Mouse (Mus musculus): ENCODE results near the gene Wnt3. TPM values are rescaled to one million over a fixed set of nuclear protein-coding genes. Genes with fewer than 3 reads are reported as not detected.

Gene Wnt3
- total and polyA plus RNA-seq, 3 experiments: 0.11 TPM; not detected in 2

GRCm38 (mm10) chr11:103852590-103853283, 78.8 kb downstream of the Wnt3 start:
- Histone ChIP-seq H3K4me1 (ENCODE audit: insufficient read depth, low read depth, low read length) (peaks cover 16% of the 10 kb centered on the region), H3K27me3 (ENCODE audit: insufficient read depth, low read length) (no peaks in the 10 kb centered on the region), H3K4me3 (ENCODE audit: low read depth, low read length) (no peak overlapping the region), H3K36me3 (replicated peaks) (peaks cover 67% of the 10 kb centered on the region), H3K9me3 (replicated peaks) (no peaks in the 10 kb centered on the region)
- DNase-seq (ENCODE audit: low spot score) (no peak), ATAC-seq (ENCODE audit: extremely low read depth, insufficient number of reproducible peaks, low FRiP score, poor library complexity, severe bottlenecking) (peak; percentile 87)
- no peak for TF ChIP-seq CTCF (IDR thresholded peaks at IDR 0.05; ENCODE audit: low read depth, low read length)
- TF ChIP-seq GATA1 (IDR thresholded peaks at IDR 0.05; ENCODE audit: borderline replicate concordance, low read length): no peak
- no peak for TF ChIP-seq GATA2 (IDR thresholded peaks at IDR 0.05; ENCODE audit: borderline replicate concordance, low read depth, low read length)
- no peak for TF ChIP-seq POLR2AphosphoS5 (IDR thresholded peaks at IDR 0.05; ENCODE audit: insufficient replicate concordance, low read depth, low read length)

- Histone ChIP-seq H3K27me3 (ENCODE audit: insufficient read depth, low read length) (no peaks in the 10 kb centered on the region), H3K4me3 (ENCODE audit: low read depth, low read length) (no peak overlapping the region), H3K4me1 (ENCODE audit: insufficient read depth, low read depth, low read length) (peaks cover 16% of the 10 kb centered on the region), H3K36me3 (replicated peaks) (peaks cover 66% of the 10 kb centered on the region), H3K9me3 (replicated peaks) (no peaks in the 10 kb centered on the region)
- ATAC-seq (ENCODE audit: extremely low read depth, insufficient number of reproducible peaks, low FRiP score, poor library complexity, severe bottlenecking) (0 out of 2 replicates have a peak, but pooled peaks have one; percentile 23), DNase-seq (ENCODE audit: low spot score) (no peak)
- TF ChIP-seq POLR2AphosphoS5 (IDR thresholded peaks at IDR 0.05; ENCODE audit: insufficient replicate concordance, low read depth, low read length) (no peak), GATA2 (IDR thresholded peaks at IDR 0.05; ENCODE audit: borderline replicate concordance, low read depth, low read length) (no peak), TAL1 (conservative IDR thresholded peaks at IDR 0.05; ENCODE audit: low read depth, low read length) (no peak), CTCF (IDR thresholded peaks at IDR 0.05; ENCODE audit: low read depth, low read length) (no peak), GATA1 (IDR thresholded peaks at IDR 0.05; ENCODE audit: borderline replicate concordance, low read length) (no peak)
Measured at GRCm38 (mm10) chr11:103853284-103853920, 79.5 kb downstream of the Wnt3 start.

DNA sequence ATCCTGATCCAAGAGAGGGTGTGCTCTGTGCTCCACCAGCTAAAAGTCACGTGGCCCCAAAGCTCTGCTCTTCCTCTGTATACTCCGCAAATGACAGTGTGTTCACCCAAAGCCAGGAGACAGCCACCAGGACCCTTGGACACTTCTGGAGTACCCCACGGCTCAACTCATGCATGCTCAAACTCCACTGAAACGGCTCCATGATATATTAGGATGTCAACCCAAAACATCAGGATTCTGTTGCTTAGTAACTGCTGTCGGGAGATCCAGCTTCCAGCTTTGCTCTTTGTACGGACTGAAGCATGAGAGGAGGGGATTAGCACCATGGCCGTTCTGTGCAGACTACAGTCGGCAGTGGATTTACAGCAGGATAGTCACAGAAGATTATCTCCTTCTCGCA, 80.3 kb downstream of the Wnt3 start:
- Histone ChIP-seq H3K36me3 (replicated peaks) (peaks cover 68% of the 10 kb centered on the region), H3K9me3 (replicated peaks) (no peaks in the 10 kb centered on the region), H3K27me3 (ENCODE audit: insufficient read depth, low read length) (no peaks in the 10 kb centered on the region), H3K4me3 (ENCODE audit: low read depth, low read length) (no peak overlapping the region), H3K4me1 (ENCODE audit: insufficient read depth, low read depth, low read length) (peaks cover 16% of the 10 kb centered on the region)
- ATAC-seq (ENCODE audit: extremely low read depth, insufficient number of reproducible peaks, low FRiP score, poor library complexity, severe bottlenecking) (no peak), DNase-seq (ENCODE audit: low spot score) (no peak)
- TF ChIP-seq GATA2 (IDR thresholded peaks at IDR 0.05; ENCODE audit: borderline replicate concordance, low read depth, low read length) (no peak), CTCF (IDR thresholded peaks at IDR 0.05; ENCODE audit: low read depth, low read length) (no peak), TAL1 (conservative IDR thresholded peaks at IDR 0.05; ENCODE audit: low read depth, low read length) (no peak), POLR2AphosphoS5 (IDR thresholded peaks at IDR 0.05; ENCODE audit: insufficient replicate concordance, low read depth, low read length) (no peak), GATA1 (IDR thresholded peaks at IDR 0.05; ENCODE audit: borderline replicate concordance, low read length) (no peak)

GRCm38 (mm10) chr11:103856641-103857040, 82.7 kb downstream of the Wnt3 start:
- no peak for ATAC-seq (ENCODE audit: extremely low read depth, insufficient number of reproducible peaks, low FRiP score, poor library complexity, severe bottlenecking)
- TF ChIP-seq GATA2 (IDR thresholded peaks at IDR 0.05; ENCODE audit: borderline replicate concordance, low read depth, low read length) (no peak), CTCF (IDR thresholded peaks at IDR 0.05; ENCODE audit: low read depth, low read length) (no peak), POLR2AphosphoS5 (IDR thresholded peaks at IDR 0.05; ENCODE audit: insufficient replicate concordance, low read depth, low read length) (no peak), GATA1 (IDR thresholded peaks at IDR 0.05; ENCODE audit: borderline replicate concordance, low read length) (no peak), TAL1 (conservative IDR thresholded peaks at IDR 0.05; ENCODE audit: low read depth, low read length) (no peak)
- Histone ChIP-seq H3K36me3 (replicated peaks) (peaks cover 74% of the 10 kb centered on the region), H3K27me3 (ENCODE audit: insufficient read depth, low read length) (no peaks in the 10 kb centered on the region), H3K9me3 (replicated peaks) (no peaks in the 10 kb centered on the region), H3K4me1 (ENCODE audit: insufficient read depth, low read depth, low read length) (peaks cover 13% of the 10 kb centered on the region), H3K4me3 (ENCODE audit: low read depth, low read length) (no peak overlapping the region)
- no peak for DNase-seq (ENCODE audit: low spot score)

GRCm38 (mm10) chr11:103858760-103859159, 84.8 kb downstream of the Wnt3 start:
- Histone ChIP-seq H3K4me1 (ENCODE audit: insufficient read depth, low read depth, low read length) (no peaks in the 10 kb centered on the region), H3K9me3 (replicated peaks) (no peaks in the 10 kb centered on the region), H3K27me3 (ENCODE audit: insufficient read depth, low read length) (no peaks in the 10 kb centered on the region), H3K36me3 (replicated peaks) (peaks cover 71% of the 10 kb centered on the region), H3K4me3 (ENCODE audit: low read depth, low read length) (no peak overlapping the region)
- TF ChIP-seq GATA1 (IDR thresholded peaks at IDR 0.05; ENCODE audit: borderline replicate concordance, low read length) (no peak), GATA2 (IDR thresholded peaks at IDR 0.05; ENCODE audit: borderline replicate concordance, low read depth, low read length) (no peak), CTCF (IDR thresholded peaks at IDR 0.05; ENCODE audit: low read depth, low read length) (no peak), POLR2AphosphoS5 (IDR thresholded peaks at IDR 0.05; ENCODE audit: insufficient replicate concordance, low read depth, low read length) (no peak), TAL1 (conservative IDR thresholded peaks at IDR 0.05; ENCODE audit: low read depth, low read length) (no peak)
- DNase-seq (ENCODE audit: low spot score): no peak
- ATAC-seq (ENCODE audit: extremely low read depth, insufficient number of reproducible peaks, low FRiP score, poor library complexity, severe bottlenecking): no peak

DNA sequence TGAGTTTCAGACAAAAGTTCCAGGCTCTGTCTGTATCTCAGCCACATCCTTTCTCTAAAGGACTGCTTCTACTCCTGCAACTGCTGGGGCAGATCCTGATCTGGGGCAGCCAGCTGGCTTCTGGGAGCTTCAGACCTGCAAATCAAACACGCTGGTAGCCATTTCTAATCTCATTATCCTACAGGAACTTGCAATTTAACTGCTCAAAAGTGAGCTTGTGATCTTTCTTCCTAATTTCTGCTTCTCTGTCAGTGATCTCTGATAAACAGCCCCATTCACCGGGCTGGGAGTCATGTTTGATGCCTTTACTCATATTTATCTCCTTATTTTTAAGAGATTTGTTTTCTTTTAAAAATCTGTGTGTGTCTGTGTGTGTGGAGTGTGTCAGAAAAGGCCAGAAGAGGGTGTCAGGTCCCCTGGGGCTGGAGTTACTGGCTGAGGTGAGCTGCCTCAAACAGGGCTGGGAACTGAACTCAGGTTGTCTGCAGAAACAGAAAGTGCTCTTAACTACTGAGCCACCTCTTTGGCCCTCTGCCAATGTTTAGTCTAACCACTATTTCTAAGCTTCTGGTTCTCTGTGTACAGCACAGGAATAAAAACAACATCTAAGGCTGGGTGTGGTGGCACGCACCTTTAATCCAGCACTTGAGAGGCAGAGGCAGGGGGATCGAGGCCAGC, 86.1 kb downstream of the Wnt3 start:
- DNase-seq (ENCODE audit: low spot score) (no peak), ATAC-seq (ENCODE audit: extremely low read depth, insufficient number of reproducible peaks, low FRiP score, poor library complexity, severe bottlenecking) (no peak)
- no peaks in the 10 kb centered on the region for H3K4me1 ChIP-seq (ENCODE audit: insufficient read depth, low read depth, low read length)
- H3K36me3 ChIP-seq (replicated peaks): peaks cover 74% of the 10 kb centered on the region
- no peak for TF ChIP-seq GATA1 (IDR thresholded peaks at IDR 0.05; ENCODE audit: borderline replicate concordance, low read length)
- TF ChIP-seq TAL1 (conservative IDR thresholded peaks at IDR 0.05; ENCODE audit: low read depth, low read length): no peak
- TF ChIP-seq CTCF (IDR thresholded peaks at IDR 0.05; ENCODE audit: low read depth, low read length): no peak
- no peak for TF ChIP-seq GATA2 (IDR thresholded peaks at IDR 0.05; ENCODE audit: borderline replicate concordance, low read depth, low read length)
- no peak for TF ChIP-seq POLR2AphosphoS5 (IDR thresholded peaks at IDR 0.05; ENCODE audit: insufficient replicate concordance, low read depth, low read length)
- H3K4me3 ChIP-seq (ENCODE audit: low read depth, low read length): no peak overlapping the region
- no peaks in the 10 kb centered on the region for H3K9me3 ChIP-seq (replicated peaks)
- no peaks in the 10 kb centered on the region for H3K27me3 ChIP-seq (ENCODE audit: insufficient read depth, low read length)

Data from G1E (cell line).